Mouse (Mus musculus) cortical plate, adult 2 months (tissue): ENCODE results near the gene Adprm.

Experiments used
- CTCF ChIP-seq: fragments of 200-500 bp; IDR thresholded peaks from 2 replicates; pipeline ENCODE4 v1.5.1; 2011; ENCODE audit warnings: mild to moderate bottlenecking, control low read depth, low read length; ENCODE audit not compliant: insufficient read depth; ENCODE audit errors: extremely low read depth
- POLR2A ChIP-seq: fragments of 200-500 bp; IDR thresholded peaks from 2 replicates; pipeline ENCODE4 v1.6.1; 2011; ENCODE audit warnings: mild to moderate bottlenecking, low read length, control low read depth; ENCODE audit not compliant: insufficient read depth; ENCODE audit errors: extremely low read depth

GRCm38 (mm10) chr11:67093201-67093600, 40.8 kb upstream of the Adprm start:
- no peak for TF ChIP-seq CTCF
- no peak for TF ChIP-seq POLR2A
